Mouse (Mus musculus) left cerebral cortex, postnatal 10 days (tissue): ENCODE measurements around the gene Ppm1h. TPM values are rescaled to one million over a fixed set of nuclear protein-coding genes. Genes with fewer than 3 reads are reported as not detected.
A peak's percentile ranks its signal among the peaks of the same experiment; 100 is the strongest.
"Not testable (repeated sequence)": the region's sequence is repeated elsewhere in the genome, so short reads cannot be mapped to it uniquely, and the experiment has no call there.

ENCODE experiments used
- DNase-seq, 2 experiments: peaks; one replicate each; pipeline ENCODE4 v3.0.0; 2021 to 2022; ENCODE audit warnings: low spot score in 2 of 2, mixed read lengths in 1 of 2; ENCODE audit errors: extremely low spot score in 1 of 2
- intact Hi-C: fragments of 180-260 bp; cut with DNase I; formaldehyde crosslinking; loops from one replicate; pipeline ENCODE4 v1.15.1; 2025
- total RNA-seq, 2 experiments: library from RNA; stranded (reverse); gene quantifications; 2 replicates each; pipeline ENCODE4 v1.2.3; 2021

The Ppm1h gene
- total RNA-seq, 2 experiments from 2014 or later = 77.5 to 82.7 TPM

DNA sequence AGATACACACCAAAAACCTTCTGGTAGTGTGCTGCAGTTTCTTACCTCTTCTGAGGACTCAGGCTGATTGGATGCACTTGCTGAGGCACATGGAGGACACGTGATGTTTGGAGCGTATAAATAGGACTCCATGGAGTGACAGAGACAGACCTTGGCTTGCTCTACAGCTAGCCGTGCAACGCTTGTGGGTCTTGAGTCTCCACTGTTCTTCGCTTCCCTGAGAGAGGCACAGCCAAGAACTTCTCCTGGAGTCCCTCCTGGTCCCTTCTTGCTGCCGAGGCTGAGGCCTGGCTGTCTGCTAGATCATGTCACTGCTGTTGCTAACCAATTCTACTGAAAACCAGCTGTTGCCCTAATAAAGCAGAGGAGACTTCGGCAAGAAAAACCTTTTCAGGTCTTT lies 221.4 kb downstream of the Ppm1h start:
- intact Hi-C loops = no loop called here
- no peak for DNase-seq

DNA sequence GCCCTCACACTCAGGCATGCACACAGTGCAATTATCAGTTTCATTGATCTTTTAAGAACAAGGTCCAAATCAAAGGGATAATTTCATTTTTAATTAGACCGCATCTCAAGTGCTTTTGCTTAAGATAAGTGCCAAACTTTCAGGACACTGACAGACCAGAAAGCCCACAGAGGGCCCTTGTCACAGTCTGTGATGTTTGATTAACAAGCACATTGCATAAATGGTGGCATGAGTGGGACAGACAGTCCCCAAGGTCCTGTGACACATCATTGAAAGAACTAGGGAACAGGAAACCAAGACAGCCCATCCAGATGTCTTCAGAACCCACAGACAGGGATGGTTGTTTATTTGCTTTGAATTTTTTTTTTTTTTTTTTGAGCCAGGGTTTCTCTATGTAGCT lies 221.9 kb downstream of the Ppm1h start:
- intact Hi-C loops = no loop called here
- DNase-seq = no peak

DNA sequence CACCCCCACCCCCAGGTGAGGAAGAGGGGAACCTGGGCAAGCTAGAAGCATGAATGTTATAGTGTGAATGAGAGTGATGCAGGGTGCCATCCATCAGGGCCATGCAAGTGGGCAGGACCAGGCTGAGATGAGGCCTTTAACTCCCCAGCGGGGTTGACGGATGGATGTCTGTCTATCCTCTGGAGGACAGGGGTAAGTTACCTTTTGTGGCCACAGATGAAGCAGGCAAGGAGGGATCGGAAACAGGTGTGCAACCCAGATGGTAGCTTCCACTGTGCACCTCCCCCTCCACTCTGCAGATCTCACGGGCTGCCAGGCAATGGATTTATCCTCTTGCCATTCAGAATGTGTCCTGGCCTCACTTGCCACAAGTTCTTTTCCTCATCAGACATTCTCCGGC lies 222.8 kb downstream of the Ppm1h start:
- no peak for DNase-seq
- intact Hi-C loops = no loop called here

DNA sequence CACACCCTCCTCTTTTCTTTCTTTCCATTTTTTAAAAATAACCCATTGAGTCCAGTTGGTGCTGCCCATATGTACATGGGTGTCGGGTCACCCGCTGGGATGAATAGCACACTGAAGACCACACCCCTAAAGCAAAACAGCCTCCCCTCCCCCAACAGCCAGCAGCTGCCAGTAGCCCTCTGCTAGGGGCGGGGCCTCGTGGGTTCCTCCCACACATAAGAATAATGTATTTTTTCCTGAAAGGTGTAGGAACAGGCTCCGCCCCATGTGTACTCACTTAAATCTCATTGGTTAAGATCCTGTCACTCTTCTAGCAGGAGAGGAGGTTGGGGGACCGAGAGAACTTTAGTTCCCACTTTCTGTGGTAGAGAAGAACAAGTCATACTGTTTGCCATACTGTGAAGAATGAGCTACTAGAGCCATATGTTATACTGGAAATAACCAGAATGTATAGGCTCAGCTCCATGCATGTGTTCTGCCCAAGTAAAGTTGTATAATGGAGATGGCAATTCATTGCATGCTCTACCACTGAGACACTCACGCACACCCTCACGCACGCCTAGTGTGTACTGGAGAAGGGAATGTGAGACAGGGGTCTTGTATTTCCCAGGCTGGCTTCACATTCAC lies 231.0 kb downstream of the Ppm1h start:
- DNase-seq = no peak
- intact Hi-C loops = loop anchor here (5.0 to 10.0 kb wide), 2 partner anchors 73 to 105 kb away; no protein-coding TSS in a partner anchor

DNA sequence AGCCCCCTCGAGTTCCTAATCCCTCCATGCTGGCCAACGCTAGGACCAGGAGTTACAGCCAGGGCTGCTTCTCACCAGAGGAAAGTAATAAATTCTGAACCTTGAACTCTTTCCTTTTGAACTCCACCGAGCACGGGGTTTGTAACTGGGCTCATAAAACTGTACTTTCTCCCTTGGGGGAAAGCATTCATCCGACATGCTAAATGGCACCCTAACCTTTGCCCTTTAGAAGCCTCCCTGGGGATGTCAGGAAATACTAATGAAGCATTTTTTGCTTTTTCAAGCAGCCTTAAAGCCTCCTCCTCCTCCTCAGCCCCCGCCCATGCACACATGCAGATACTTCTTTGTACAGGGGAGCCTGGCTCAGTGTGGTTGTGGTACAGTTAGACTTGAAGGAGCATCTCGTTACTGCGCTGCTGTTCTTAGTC lies 232.2 kb downstream of the Ppm1h start:
- peak in 1 of 2 experiments; percentile 38 for DNase-seq
- intact Hi-C loops = loop anchor here (5.0 to 10.0 kb wide), 2 partner anchors 71 to 106 kb away; no protein-coding TSS in a partner anchor

DNA sequence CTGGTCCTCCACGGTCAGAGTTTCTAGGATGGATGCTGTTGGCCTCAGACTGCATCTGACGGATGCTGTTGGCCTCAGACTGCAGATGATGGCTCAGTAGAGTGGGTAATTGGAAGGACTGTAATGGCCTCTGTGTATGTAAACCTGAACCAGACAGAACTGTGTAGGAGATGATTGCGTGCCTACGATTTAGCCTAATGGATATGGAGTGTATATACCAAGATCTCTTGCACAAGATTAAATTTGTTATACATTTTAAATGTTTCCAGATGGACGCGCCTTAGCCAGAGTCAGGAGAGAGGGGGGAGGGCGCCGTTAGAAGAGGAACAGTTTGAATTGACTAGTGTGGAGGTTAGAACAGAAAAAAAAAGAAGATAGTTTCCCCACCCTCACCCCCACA lies 233.1 kb downstream of the Ppm1h start:
- no peak for DNase-seq
- intact Hi-C loops = loop anchor here (5.0 to 10.0 kb wide), 2 partner anchors 71 to 107 kb away; no protein-coding TSS in a partner anchor

DNA sequence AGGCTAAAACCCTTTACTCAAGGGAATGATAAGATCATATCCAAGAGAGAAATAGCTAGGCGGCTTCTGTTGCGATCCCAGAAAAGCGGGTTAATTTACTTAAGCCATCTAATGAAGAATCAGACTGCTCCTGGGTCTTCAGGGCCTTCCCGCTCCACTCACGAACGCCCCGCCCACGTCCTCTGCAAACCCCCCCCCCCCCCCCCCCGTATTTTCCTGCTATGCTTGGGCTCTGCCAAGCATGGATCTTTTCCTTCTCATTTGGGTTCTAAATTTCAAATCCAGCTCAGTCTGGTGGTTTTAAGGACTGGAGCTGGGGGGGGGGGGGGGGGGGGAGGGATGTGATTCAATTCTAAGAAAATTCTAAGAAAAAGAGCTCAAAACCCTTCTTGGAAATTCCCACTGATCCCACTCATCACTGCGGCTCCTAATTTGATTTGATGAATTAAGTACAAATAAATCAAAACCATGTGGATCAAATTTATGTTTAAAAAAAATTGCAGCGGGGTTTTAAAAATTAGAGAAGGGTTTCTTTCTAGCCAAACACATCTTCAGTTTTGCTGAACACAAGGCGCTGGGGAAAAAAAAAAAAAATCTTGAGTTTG lies 233.6 kb downstream of the Ppm1h start:
- intact Hi-C loops = loop anchor here (5.0 to 10.0 kb wide), 2 partner anchors 70 to 107 kb away; no protein-coding TSS in a partner anchor
- no peak for DNase-seq

DNA sequence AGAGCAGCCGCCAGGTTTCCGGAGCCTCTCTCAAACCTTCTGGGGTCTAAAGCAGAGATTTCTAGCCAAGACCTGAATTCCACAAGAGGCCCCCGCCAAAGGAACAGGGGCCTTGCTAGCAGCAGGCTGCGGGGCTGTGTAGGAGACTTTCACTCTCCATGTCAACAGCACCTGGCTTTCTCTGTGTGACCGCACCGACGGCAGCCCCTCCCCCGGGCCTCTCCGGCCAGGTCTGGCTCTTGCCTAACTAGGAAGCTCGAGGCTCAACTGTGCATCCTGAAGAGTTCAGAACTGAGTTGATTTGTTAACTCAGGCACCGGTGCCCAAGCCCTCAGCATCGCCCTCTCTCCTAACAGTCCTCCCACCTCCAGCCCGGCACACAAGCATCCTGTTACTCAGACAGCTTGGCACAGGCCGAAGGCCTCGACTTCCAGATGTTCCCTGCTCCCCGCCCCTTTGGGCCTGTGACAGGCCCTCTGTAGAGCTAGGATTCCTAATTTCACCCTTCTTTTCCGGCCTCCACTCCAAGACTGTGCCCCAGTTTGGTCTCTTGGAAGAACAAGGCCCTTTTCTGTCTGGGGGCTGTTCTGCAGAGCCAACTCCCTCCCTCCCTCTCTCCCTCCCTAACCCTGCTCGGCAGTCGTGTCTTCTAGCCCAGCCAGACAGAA lies 234.3 kb downstream of the Ppm1h start:
- DNase-seq = peak; percentile 81 to 82
- intact Hi-C loops = loop anchor here (5.0 to 10.0 kb wide), 2 partner anchors 69 to 108 kb away; no protein-coding TSS in a partner anchor

DNA sequence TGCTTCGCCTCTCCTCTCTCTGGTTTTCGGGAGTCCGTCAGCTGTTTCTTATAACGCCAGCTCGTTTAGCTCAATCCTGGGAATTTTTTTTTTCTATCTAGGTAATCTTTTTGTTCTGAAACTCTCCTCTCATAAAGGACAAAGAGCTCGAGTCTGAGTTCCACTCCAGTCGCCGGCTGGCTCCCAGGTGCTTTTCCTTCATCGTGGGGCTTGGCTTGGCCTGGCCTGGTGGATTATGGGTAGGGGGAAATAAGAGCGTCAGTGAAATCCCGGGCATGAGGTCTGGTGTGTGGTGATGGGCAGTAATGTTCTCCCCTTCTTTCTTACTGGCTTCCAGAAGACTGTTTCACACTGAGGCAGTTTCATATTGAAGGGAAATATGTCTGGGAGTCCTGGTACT lies 234.8 kb downstream of the Ppm1h start:
- no peak for DNase-seq
- intact Hi-C loops = loop anchor here (5.0 to 10.0 kb wide), 2 partner anchors 69 to 109 kb away; no protein-coding TSS in a partner anchor

DNA sequence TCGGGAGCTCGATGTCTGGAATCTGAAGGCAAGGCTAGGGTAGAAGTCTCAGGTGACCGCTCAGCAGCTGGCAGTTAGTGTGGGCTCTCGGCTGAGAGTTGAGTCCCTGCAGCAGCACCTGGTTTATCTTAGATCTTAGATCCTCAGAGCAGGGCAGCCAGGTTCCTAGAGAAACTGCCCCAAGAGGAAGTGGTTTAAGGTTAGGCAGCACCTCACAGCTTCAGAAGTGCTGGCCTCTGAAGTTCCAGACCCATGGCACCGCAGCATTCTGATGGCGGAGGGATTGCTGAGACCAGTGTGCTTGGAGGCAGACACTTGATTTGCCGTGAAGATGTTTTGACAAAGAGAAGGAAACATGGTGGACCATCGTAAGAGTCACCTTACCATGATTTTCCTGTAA lies 237.3 kb downstream of the Ppm1h start:
- intact Hi-C loops = loop anchor here (10.0 kb wide), 1 partner anchor 111 kb away; no protein-coding TSS in a partner anchor
- no peak for DNase-seq

DNA sequence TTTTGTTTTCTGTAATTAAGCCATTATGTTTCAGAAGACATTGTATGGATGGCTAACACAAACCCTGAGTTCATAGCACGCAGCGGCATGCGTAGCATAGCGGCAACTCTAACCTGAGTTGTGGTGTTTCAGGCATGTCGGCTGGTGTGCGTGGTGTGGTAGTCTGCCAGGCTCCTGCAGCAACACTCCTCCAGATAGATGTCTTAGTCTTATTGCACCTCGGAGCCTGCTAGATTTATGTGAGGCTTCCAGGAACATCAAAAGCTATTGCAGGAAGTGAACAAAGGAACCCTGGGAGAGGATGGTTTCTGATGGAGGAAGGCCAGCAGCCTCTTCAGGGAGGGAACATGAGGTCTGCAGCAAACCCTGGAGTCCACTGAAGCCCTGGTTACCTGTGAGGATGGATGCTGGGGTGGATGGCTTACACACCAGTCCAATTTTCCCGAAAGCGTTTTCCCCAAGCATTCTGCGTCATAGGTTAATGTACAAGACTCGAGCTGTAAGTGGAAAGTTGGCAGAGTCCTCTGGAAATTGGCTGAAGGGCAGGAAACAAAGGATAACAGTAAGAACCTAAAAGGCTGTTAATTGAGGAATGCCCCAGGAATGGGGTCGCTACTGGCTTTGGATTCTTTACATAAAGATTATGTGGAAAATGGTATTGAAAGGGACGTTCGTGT lies 239.2 kb downstream of the Ppm1h start:
- DNase-seq = no peak
- intact Hi-C loops = loop anchor here (10.0 kb wide), 1 partner anchor 113 kb away; no protein-coding TSS in a partner anchor

DNA sequence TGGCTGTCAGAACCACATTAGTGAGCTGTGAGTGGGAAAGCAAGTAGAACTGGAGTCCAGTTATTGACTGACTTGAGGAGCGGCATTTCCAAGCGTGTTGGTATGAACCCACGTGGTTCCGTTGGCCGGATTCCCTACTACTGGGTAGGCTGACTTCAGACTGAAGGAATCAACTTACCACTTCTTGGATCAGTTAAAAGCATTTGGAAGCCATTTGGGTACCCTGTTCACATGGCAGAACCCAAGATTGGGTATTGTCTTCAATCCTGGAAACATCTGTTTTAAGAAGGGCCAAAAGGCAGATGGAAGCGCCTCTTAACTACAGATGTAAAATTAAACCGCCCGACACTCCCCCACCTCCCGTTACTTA lies 239.7 kb downstream of the Ppm1h start:
- intact Hi-C loops = loop anchor here (10.0 kb wide), 1 partner anchor 114 kb away; no protein-coding TSS in a partner anchor
- DNase-seq = no peak

DNA sequence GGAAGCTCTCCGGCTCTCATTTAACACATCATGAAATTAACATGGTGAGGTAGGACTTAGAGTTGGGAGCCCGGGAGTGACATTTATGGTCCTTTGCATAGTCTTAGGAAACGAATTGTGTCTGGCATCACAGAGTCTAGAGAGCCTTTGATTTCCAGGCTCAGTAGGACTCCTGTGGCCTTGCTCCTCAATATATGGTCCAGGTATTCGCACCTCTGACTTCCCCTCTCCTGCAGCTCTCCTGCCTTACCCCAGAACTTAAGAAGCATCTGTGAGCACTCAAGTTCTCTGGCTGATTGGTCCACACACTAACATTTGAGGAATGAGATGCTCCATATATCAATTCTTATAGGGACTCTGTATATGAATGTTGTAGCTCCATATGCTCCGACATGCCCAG lies 240.2 kb downstream of the Ppm1h start:
- intact Hi-C loops = loop anchor here (10.0 kb wide), 1 partner anchor 114 kb away; no protein-coding TSS in a partner anchor
- DNase-seq = no peak

DNA sequence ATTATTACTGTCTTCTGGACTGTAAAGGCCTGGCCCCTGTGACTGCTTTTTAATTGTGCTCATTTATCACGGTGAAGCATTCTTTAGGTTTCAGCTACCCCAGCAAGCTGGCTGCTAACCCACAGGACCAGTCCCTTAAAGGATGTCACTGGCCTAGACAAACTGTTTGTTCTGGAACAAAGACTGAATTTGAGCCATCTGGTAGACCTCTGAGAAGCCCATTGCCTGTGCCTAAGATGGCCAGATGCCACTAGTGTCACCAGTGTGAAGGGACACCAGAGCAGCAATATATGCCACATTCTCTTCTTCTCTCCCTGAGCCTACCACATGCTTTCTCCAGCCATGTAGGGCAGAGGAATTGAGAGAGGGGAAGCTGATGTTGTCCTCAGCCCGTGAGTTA lies 240.9 kb downstream of the Ppm1h start:
- intact Hi-C loops = loop anchor here (10.0 kb wide), 1 partner anchor 115 kb away; no protein-coding TSS in a partner anchor
- no peak for DNase-seq

DNA sequence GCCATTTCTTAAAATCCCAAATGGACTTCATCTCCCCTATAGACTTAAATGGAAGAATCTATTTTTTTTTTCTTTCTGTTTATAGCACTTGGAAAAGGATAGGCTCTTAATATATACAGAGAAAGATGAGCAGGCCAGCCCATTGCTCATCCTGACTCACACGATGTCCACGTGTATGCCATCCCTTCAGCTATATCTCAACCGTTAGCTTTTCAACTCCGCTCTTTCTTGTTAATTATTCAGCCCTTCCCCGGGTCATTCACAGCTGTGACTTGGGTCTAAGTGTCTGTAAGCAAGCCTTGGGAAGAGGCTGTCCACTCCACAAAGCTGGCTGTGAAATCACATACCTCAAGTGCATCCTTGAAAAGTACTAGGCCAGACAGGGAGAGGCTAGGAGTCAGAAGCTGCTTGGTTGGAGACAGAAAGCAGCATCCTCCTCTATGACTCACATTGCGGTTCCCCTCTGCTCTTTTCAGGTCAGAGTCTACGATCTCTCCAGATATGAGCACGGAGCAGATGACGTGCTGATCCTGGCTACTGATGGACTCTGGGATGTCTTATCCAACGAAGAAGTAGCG lies 241.7 kb downstream of the Ppm1h start:
- intact Hi-C loops = no loop called here
- no peak for DNase-seq

DNA sequence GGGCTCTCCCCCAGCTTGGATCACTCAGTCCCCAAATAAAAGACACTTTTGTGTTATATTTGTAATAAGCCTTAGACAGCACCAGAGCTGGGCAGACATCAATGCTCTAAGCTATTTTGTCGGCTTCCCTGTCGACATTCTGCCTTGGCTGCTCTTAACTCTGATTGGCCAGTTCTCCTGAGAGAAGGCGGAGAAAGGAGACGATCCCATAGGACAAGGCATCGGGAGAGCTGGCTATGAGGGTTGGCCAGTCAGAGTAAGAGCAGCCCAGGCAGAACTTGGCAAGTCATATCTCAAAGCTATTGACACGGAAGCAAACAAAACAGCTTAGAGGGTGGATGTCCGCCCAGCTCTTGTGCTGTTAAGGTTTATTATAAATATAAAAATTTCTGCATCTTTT lies 243.7 kb downstream of the Ppm1h start:
- intact Hi-C loops = no loop called here

DNA sequence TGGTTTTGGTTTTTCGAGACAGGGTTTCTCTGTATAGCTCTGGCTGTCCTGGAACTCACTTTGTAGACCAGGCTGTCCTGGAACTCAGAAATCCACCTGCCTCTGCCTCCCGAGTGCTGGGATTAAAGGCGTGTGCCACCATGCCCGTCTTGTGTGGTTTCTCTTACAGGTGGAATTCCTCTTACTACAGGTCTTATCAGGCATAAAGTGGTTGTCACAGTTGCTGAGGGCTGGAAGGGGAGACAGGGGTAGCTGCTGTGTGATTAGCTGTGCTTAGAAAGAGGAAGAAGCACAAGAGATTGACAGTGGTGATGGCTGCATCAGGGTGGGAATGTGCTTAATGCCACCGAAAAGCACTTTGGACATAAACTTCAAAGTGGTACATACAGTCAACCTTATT lies 246.0 kb downstream of the Ppm1h start:
- DNase-seq, intact Hi-C loops: not testable (repeated sequence)

More for the DNA sequence above, 243.7 kb downstream of the Ppm1h start:
- DNase-seq = no peak

DNA sequence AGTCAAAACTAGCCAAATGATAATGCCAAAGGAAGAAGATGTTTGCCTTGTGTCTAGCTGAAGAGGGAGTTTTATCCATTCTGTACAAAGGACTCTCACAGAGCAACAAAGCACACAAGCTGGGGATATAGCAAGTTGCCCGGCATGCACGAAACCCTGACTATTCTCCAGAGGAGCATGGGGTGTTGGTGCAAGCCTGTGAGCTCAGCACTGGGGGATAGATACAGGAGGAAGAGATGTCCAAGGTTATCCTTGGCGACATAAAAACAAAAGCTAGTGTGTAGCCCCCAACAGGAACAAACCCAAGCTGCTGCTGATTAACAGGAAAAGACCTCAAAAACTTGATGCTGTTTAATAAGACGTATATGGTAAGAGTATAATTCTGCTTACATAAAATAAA lies 247.7 kb downstream of the Ppm1h start:
- DNase-seq = no peak
- intact Hi-C loops = no loop called here

DNA sequence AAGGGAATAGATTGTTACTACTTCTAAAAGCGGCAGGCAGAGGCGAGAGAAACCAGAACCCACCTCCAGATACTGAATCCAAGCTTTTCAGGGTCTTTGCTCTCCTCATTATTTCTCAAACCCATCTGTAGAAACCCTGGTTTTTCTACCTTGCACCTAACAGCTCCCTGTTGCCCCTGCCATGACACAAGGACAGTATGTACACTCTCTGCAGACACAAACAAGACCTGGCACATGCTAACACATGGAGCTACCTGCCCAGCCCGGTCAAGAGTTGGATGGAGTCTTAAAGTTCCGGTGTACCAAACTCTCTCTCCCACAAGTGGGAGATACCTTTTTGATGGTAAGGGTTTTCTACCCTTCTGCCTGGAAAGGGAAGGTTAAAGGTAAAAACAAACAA lies 252.0 kb downstream of the Ppm1h start:
- DNase-seq = no peak
- intact Hi-C loops = loop anchor here (5.0 kb wide), 1 partner anchor 52 kb away; no protein-coding TSS in a partner anchor
